Mouse (Mus musculus) hindbrain, embryonic 11.5 days (tissue): ENCODE results near the gene Herc4. TPM values are rescaled to one million over a fixed set of nuclear protein-coding genes. Genes with fewer than 3 reads are reported as not detected.

Source experiments
- ATAC-seq: fragments of 200-750 bp; cut with Nextera tagmentation; 2 replicates; pipeline ENCODE4 v1.8.0; 2017; ENCODE audit warnings: mild to moderate bottlenecking, moderate TSS enrichment, moderate library complexity; ENCODE audit not compliant: low FRiP score
- DNase-seq: peaks from one replicate; pipeline ENCODE4 v3.0.0-alpha.2; 2015; ENCODE audit warnings: low spot score
- H3K27ac ChIP-seq: fragments of 300-500 bp; sonication (generic); 2 replicates; pipeline ENCODE4 v1.5.1; 2014; ENCODE audit warnings: mild to moderate bottlenecking, low read depth, low read length
- H3K27me3 ChIP-seq: fragments of 300-500 bp; sonication (generic); 2 replicates; pipeline ENCODE4 v1.6.1; 2014; ENCODE audit warnings: mild to moderate bottlenecking, low read length, moderate library complexity, mixed read lengths; ENCODE audit not compliant: control insufficient read depth, insufficient read depth
- H3K36me3 ChIP-seq: fragments of 300-500 bp; sonication (generic); 2 replicates; pipeline ENCODE4 v1.6.1; 2014; ENCODE audit warnings: mild to moderate bottlenecking, low read length, moderate library complexity, mixed read lengths; ENCODE audit not compliant: control insufficient read depth, insufficient read depth
- H3K4me1 ChIP-seq: fragments of 300-500 bp; sonication (generic); replicated peaks from 2 replicates; pipeline ENCODE4 v1.6.1; 2014; ENCODE audit warnings: low read length, mixed read lengths; ENCODE audit not compliant: control insufficient read depth, insufficient read depth
- H3K4me2 ChIP-seq: fragments of 300-500 bp; sonication (generic); replicated peaks from 2 replicates; pipeline ENCODE4 v1.6.1; 2014; ENCODE audit warnings: mild to moderate bottlenecking, low read depth, low read length
- H3K4me3 ChIP-seq: fragments of 300-500 bp; sonication (generic); 2 replicates; pipeline ENCODE4 v1.5.1; 2014; ENCODE audit warnings: low read depth, low read length
- H3K9ac ChIP-seq: fragments of 300-500 bp; sonication (generic); 2 replicates; pipeline ENCODE4 v1.6.1; 2014; ENCODE audit warnings: low read depth, low read length
- H3K9me3 ChIP-seq: fragments of 300-500 bp; sonication (generic); 2 replicates; pipeline ENCODE4 v1.6.1; 2016; ENCODE audit warnings: low read length; ENCODE audit not compliant: control insufficient read depth
- WGBS: fragments of 180-500 bp; shearing (Covaris S2); extraction: QIAGEN DNeasy Blood & Tissue Kit; methylation state at CpG from one replicate; pipeline ENCODE4 v1.1.7; 2014; 5-methylcytosine and 5-hydroxymethylcytosine counted together
- polyA plus RNA-seq: library from polyadenylated mRNA; unstranded; fragments of >200 nt; fragmentation: Nextera tagmentation; extraction: Ambion mirVana; gene quantifications from 2 replicates; pipeline ENCODE4 v1.2.1, GENCODE M21; 2014

Gene Herc4
- polyA plus RNA-seq, 1 experiment from 2014 or later, result 49.3 TPM

- Histone ChIP-seq H3K27me3 (no peaks in the 10 kb centered on the region), H3K9ac (no peak overlapping the region), H3K27ac (no peak overlapping the region), H3K4me3 (no peak overlapping the region), H3K9me3 (no peaks in the 10 kb centered on the region), H3K4me2 (no peak overlapping the region), H3K36me3 (no peaks in the 10 kb centered on the region), H3K4me1 (no peaks in the 10 kb centered on the region)
- DNase-seq (no peak), ATAC-seq (no peak)
- 34% methylated on average over 3 of the region's 5 CpGs for WGBS
Observed at GRCm38 (mm10) chr10:63230854-63231253, 12.8 kb upstream of the Herc4 start.

GRCm38 (mm10) chr10:63231630-63232029 is 12.0 kb upstream of the Herc4 start:
- DNase-seq (no peak), ATAC-seq (no peak)
- no peak overlapping the region for H3K9ac ChIP-seq
- no peak overlapping the region for H3K27ac ChIP-seq
- no peaks in the 10 kb centered on the region for H3K36me3 ChIP-seq
- H3K4me2 ChIP-seq, result no peak overlapping the region
- H3K4me3 ChIP-seq, result no peak overlapping the region
- no peaks in the 10 kb centered on the region for H3K9me3 ChIP-seq
- H3K4me1 ChIP-seq, result no peaks in the 10 kb centered on the region
- WGBS, result 82% methylated on average over 5 of the region's 5 CpGs
- no peaks in the 10 kb centered on the region for H3K27me3 ChIP-seq

- ATAC-seq, result no peak
- no peak overlapping the region for H3K27ac ChIP-seq
- H3K36me3 ChIP-seq, result no peaks in the 10 kb centered on the region
- no peak overlapping the region for H3K4me3 ChIP-seq
- H3K27me3 ChIP-seq, result no peaks in the 10 kb centered on the region
- 85% methylated on average over 5 of the region's 5 CpGs for WGBS
- no peak overlapping the region for H3K4me2 ChIP-seq
- H3K9me3 ChIP-seq, result no peaks in the 10 kb centered on the region
- no peak overlapping the region for H3K9ac ChIP-seq
- no peak for DNase-seq
- no peaks in the 10 kb centered on the region for H3K4me1 ChIP-seq
Observed at GRCm38 (mm10) chr10:63234133-63234532, 9.5 kb upstream of the Herc4 start.

- H3K4me3 ChIP-seq, result no peak overlapping the region
- no peak for ATAC-seq
- DNase-seq, result no peak
- H3K27me3 ChIP-seq, result no peaks in the 10 kb centered on the region
- WGBS, result 78% methylated on average over 8 of the region's 8 CpGs
- no peaks in the 10 kb centered on the region for H3K9me3 ChIP-seq
- H3K36me3 ChIP-seq, result no peaks in the 10 kb centered on the region
- H3K27ac ChIP-seq, result no peak overlapping the region
- H3K9ac ChIP-seq, result no peak overlapping the region
- H3K4me2 ChIP-seq, result no peak overlapping the region
- no peaks in the 10 kb centered on the region for H3K4me1 ChIP-seq
Observed at GRCm38 (mm10) chr10:63235889-63236288, 7.7 kb upstream of the Herc4 start.

GRCm38 (mm10) chr10:63236663-63237062 is 6.9 kb upstream of the Herc4 start:
- Histone ChIP-seq H3K4me1 (no peaks in the 10 kb centered on the region), H3K9ac (no peak overlapping the region), H3K9me3 (no peaks in the 10 kb centered on the region), H3K27ac (no peak overlapping the region), H3K36me3 (no peaks in the 10 kb centered on the region), H3K4me2 (no peak overlapping the region), H3K4me3 (no peak overlapping the region), H3K27me3 (no peaks in the 10 kb centered on the region)
- ATAC-seq (no peak), DNase-seq (no peak)
- WGBS, result 93% methylated on average over 6 of the region's 6 CpGs

- WGBS, result 71% methylated on average over 2 of the region's 2 CpGs
- H3K4me1 ChIP-seq, result no peaks in the 10 kb centered on the region
- DNase-seq, result no peak
Observed at GRCm38 (mm10) chr10:63237206-63237605, 6.4 kb upstream of the Herc4 start.

GRCm38 (mm10) chr10:63238090-63238489 is 5.5 kb upstream of the Herc4 start:
- 80% methylated on average over 4 of the region's 4 CpGs for WGBS
- no peaks in the 10 kb centered on the region for H3K9me3 ChIP-seq
- H3K36me3 ChIP-seq, result no peaks in the 10 kb centered on the region
- DNase-seq, result no peak
- H3K9ac ChIP-seq, result no peak overlapping the region
- no peaks in the 10 kb centered on the region; the same call in 1 of the 2 replicates for H3K4me1 ChIP-seq
- H3K4me3 ChIP-seq, result no peak overlapping the region
- no peaks in the 10 kb centered on the region for H3K27me3 ChIP-seq
- no peak overlapping the region for H3K4me2 ChIP-seq
- H3K27ac ChIP-seq, result no peak overlapping the region
- no peak for ATAC-seq

More at GRCm38 (mm10) chr10:63237206-63237605, 6.4 kb upstream of the Herc4 start:
- no peaks in the 10 kb centered on the region for H3K36me3 ChIP-seq
- no peak overlapping the region for H3K4me3 ChIP-seq
- no peak overlapping the region for H3K9ac ChIP-seq
- H3K9me3 ChIP-seq, result no peaks in the 10 kb centered on the region
- no peaks in the 10 kb centered on the region for H3K27me3 ChIP-seq
- H3K4me2 ChIP-seq, result no peak overlapping the region
- no peak overlapping the region for H3K27ac ChIP-seq
- ATAC-seq, result no peak

- ATAC-seq (no peak), DNase-seq (no peak)
- no peak overlapping the region for H3K4me3 ChIP-seq
- no peak overlapping the region for H3K9ac ChIP-seq
- WGBS, result 86% methylated on average over 2 of the region's 2 CpGs
- H3K9me3 ChIP-seq, result no peaks in the 10 kb centered on the region
- no peaks in the 10 kb centered on the region for H3K36me3 ChIP-seq
- no peaks in the 10 kb centered on the region for H3K27me3 ChIP-seq
- no peak overlapping the region for H3K27ac ChIP-seq
- H3K4me1 ChIP-seq, result no peaks in the 10 kb centered on the region; the same call in 1 of the 2 replicates
- no peak overlapping the region for H3K4me2 ChIP-seq
Observed at GRCm38 (mm10) chr10:63239848-63240247, 3.8 kb upstream of the Herc4 start.

GRCm38 (mm10) chr10:63240868-63241271 is 2.7 kb upstream of the Herc4 start:
- no peak overlapping the region for H3K4me3 ChIP-seq
- H3K4me2 ChIP-seq, result no peak overlapping the region
- H3K9me3 ChIP-seq, result no peaks in the 10 kb centered on the region
- ATAC-seq (no peak), DNase-seq (no peak)
- H3K9ac ChIP-seq, result no peak overlapping the region
- no peaks in the 10 kb centered on the region for H3K36me3 ChIP-seq
- 70% methylated on average over 2 of the region's 2 CpGs for WGBS
- no peaks in the 10 kb centered on the region for H3K27me3 ChIP-seq
- H3K4me1 ChIP-seq, result no peaks in the 10 kb centered on the region; the same call in 1 of the 2 replicates
- H3K27ac ChIP-seq, result no peak overlapping the region
